Mouse (Mus musculus) mouse trophoblast stem cell (cell line): ENCODE measurements around the gene Kif13a.

Experiments
- in situ Hi-C, 2 experiments: fragments of 300-500 bp; cut with MseI, MboI; formaldehyde crosslinking; loops; 2 replicates in 1 of 2; 3 replicates in 1 of 2; pipeline ENCODE4 v1.15.1; 2025

Kif13a gene

GRCm38 (mm10) chr13:46729998-46730397 is 199.7 kb downstream of the Kif13a start:
- in situ Hi-C loops = no loop called here

- in situ Hi-C loops = no loop called here
These were observed 201.3 kb downstream of the Kif13a start for GRCm38 (mm10) chr13:46728411-46728810.

DNA sequence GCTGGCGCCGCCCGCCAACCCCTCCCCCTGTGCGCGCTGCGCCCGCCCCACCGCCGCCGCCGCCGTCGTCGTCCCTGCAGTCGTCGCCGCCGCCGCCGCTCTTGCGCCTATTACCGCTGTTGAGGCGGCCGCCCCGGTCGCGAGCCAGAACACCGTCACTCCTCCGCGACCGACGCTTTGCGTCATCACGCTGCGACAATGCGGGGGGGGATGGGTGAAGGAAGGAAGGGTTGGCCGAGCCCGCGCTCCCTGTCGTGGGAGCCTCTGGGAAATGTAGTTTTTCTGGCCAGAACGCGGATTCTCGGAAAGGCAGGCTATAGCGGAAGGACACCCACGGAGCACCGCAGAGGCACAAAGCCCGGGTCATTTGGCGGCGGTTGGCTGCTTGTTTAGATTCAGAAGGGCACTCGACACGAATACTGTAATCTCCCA is 201.8 kb downstream of the Kif13a start, which contains the start of gene Nup153:
Nup153 (minus strand) TSS at position 104 of the 432 bp plus-strand sequence.
- in situ Hi-C loops = no loop called here

- in situ Hi-C loops = no loop called here
These were observed 202.4 kb downstream of the Kif13a start for GRCm38 (mm10) chr13:46727038-46727836.

DNA sequence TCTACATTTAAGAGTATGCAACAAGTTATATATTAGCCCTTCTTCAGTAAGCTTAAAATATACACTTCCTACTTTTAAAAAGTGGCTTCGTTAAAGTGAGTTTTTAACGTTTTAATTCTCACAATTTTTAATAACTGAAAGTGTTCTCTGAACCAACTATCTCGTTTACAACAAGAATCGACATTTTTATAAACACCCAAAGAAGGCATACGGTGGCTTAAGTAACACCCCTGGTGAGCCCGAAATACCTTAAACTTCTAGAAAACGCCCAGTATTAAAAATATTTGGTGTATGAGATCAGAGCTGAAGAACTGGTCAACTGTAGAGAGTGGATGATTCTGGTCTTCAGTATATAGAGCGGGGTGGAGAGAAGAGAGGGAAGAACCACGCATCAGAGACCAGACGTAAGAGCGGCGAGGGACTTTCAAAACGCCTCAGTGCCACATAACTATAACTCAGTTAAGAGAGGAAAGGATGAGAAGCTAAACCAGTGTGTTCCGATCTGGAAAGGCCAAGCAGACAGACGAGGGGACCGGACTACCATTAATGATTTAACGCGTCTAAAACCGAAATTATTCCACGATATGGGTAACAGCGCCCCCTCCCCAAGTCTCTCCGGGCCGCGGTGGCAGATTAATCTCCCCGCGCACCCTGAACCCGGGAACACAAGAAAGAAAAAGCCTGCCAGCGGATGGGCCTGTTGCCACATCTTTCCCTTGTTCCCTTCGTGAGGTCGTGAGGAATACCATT is 203.2 kb downstream of the Kif13a start:
- in situ Hi-C loops = no loop called here

DNA sequence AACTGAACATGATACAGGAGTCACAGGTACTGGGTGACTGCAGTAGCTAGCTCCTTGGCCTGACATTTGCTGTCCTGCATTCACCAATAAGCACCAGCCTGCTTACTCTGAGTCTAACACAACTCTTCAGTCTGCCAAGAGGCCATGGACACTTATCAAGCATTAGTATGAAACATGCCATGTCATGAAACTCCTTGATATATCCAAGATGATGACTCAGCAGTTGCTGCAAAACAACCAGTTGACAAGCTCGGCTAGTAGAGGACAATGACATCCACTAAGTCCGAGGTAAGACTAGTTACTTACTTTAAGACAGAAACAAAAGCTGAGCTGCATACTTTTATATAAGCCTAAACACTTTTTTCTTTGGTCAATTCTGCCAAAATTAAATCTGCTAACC is 204.4 kb downstream of the Kif13a start:
- in situ Hi-C loops = no loop called here

DNA sequence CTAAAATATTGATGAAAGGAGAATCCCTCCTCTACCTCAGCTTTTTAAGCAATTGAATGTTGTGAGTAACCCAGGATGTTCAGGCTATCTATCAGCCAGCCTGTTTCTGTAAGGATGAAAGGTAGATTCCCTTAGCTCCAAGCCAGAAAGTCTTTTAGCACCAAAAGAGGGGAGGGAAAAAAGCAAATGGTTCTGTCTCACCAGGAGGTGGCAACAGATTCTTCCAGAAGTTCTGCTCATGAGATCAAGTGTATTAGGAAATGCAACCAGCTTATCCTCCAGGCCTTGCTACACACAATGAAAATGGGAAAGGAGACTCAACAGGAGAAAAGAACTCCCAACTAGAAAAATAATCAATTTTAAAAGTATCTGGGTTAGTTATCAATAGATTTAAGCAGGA is 205.3 kb downstream of the Kif13a start:
- in situ Hi-C loops = no loop called here

- in situ Hi-C loops = no loop called here
These were observed 208.7 kb downstream of the Kif13a start for GRCm38 (mm10) chr13:46721009-46721408.

DNA sequence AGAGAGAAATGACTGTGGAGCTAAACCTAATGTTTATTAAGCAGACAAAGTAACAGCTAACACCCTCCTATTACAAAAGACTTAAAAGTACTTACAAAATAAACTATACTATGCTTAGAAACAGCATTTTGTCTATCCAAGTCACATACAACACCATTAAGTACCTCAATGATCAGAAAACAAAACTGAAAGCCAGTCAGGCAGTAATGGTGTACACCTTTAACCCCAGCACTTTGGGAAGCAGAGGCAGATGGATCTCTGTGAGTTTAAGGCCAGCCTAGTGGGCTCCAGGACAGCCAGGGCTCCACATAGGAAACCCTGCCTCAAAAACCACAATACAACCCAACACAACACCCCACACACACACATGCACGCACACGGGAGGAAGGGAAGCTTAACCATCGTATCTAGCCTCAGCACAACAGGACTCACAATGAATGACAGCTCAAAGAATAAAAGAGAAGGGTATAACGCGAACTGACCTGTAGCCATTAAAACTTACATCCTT is 210.7 kb downstream of the Kif13a start:
- in situ Hi-C loops = no loop called here

DNA sequence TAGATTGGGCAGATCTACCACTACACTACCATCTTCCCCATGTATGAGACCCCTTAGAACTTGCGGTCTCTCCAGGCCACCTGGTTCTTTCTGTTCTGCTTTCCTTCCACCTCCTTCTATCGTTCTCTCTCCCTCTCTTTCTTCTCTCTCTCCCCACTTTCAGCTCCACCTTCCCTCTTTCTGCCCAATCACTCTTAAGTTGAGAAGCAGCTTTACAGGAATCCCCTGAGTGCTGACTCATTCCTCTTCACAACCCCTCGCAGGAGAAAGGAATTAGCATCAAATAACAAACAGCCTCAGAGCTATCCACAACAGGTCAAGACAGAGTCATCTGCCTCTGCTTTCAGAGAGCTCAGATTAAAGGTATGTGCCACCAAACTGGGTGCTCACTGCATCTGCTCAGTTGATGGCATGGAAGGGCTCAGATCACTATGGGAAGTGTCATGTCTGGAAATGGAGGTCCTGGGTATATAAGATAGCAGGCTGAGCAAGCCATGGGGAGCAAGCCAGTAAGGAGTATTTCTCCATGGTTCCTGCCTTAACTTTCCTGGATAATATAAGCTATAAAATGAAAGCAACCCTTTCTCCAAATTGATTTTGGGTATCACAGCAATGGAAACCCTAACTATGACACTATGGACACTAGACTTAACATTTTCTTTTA is 213.6 kb downstream of the Kif13a start:
- in situ Hi-C loops = no loop called here

DNA sequence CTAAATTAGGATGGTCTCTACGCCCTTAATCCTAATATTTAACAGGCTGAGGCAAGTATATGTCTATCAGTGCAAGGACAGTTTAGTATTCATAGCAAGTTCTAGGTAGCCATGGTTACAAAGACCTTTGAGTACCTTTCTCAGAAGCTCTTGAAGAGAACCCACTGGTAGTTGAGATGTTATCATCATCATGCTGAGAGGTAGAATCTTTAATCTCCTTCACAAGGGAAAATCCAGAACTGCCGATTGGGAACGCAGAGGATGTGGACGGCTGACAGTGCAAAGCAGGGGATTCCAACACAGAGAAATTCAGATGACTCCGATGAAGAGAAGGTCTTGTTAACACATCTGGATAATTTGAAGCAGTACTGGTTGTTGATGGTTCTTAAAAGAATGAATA is 216.2 kb downstream of the Kif13a start:
- in situ Hi-C loops = no loop called here

DNA sequence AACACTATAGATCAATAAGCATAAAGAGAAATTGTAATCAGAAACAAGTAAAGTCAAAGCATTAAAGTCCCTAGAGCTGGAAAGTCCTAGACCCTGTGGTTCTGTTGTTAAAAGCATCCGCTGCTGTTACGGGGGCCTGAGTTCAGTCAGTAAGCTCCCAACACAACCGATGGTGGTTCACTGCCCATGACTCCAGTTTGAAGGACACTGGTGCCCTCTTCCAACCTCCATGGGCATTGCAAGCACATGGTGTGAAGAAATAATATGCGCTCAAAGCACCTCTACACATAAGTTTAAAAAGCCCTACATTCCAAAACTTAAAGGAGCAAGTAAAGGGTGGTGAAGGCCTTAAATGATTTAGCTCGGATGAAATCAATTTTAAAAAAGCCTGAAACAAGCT is 226.5 kb downstream of the Kif13a start:
- in situ Hi-C loops = no loop called here

DNA sequence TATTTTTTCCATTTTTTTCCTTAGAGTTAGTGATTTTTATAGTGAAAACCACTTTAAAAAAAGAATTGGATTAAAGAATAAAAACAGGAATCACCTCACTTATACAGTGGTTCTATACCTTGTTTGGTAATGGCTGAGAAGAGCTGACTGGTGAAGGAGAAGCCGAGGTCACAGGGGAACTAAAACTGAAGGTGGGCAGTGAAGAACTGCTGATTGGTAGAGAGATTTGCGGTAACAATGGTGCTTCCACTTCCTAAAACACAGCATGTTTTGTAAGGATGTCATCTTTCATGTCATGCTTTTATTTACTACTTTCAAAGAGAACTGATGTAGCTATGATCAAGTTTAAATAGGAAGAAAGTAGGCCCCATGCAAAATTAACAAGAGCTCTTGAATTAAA is 228.2 kb downstream of the Kif13a start:
- in situ Hi-C loops = no loop called here

- in situ Hi-C loops = no loop called here
These were observed 230.3 kb downstream of the Kif13a start for GRCm38 (mm10) chr13:46699372-46699771.
